Mouse (Mus musculus) telencephalon, adult 2 months (tissue): ENCODE measurements at regions not wholly inside any gene's neighbourhood (a gene's known extent, or its start where the extent isn't known, plus 50 kb on each side); places are given as distances from the start of the nearest gene placed in this dataset.
A peak's percentile ranks its signal among the peaks of the same experiment; 100 is the strongest.

ENCODE experiments used
- DNase-seq: peaks from one replicate; pipeline ENCODE4 v3.0.0-alpha.2; 2011; ENCODE audit warnings: low read depth, low spot score

- no peak for DNase-seq
Measured at GRCm38 (mm10) chr3:66646251-66646650, 334.9 kb upstream of the Rsrc1 start.

GRCm38 (mm10) chr3:66649271-66649670, 331.9 kb upstream of the Rsrc1 start:
- DNase-seq, result no peak

DNA sequence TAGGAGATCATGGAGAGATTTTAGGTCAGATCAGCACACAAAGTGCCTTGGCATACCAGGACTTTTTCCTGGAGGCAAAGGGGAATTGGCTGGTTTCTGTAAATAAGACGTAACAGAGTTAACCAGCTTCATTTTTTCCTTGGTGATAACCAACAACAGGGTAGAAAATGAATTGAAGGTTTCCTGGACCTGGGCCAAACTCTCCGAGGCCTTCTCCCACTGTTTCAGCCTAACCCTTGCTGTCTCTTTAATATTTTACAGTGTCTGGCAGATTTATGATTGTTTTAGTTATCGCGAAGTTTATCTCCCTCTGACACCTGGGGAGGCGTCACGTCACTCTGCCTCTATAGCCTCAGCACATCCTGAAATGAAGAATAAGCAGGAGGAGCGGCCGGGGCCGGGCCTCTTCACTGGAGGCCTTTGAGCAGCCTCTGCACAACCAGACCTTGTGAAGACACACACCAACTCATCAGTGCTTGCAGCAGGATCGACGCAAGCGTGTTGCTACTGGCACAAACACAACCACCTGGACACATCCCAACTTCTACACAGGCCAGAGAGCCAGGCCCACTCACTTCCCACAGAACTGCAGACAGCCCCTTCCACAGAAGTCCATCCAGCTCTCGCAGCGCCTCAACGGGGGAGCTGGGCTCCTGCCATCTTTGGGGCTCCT, 331.0 kb upstream of the Rsrc1 start:
- DNase-seq, result no peak

DNA sequence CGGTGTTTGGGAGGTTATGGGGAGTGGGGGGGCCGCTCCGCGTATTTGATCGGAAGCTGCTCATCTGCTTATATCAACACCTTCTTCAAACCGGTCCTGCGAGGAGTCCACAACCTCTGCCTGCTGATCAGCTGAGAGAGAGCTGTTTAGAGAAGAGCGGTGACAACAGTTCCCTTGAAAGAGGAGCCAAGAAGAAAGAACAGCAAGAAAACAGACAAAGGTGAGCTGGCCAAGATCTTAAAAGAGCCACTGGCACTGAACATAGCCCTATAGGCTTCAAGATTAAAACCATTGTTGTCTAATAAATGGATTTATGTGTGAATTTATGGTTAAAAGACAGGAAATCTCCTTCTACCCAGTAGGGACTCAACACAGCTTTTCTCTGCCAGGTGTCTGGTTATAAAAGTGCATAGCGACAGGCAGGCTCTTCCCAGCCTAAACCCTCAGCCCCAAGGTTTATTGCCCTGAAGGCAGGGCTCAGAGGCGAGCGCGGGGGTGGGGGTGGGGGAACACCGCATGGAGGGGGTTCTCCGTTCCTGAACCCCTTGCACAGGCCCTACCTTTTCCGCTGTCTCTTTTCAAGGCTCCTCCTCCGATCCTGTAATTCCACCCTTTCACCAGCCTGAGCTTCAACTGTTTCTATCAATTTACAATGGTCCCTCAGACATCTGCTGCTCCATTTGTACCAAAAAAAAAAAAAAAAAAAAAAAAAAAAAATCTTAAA, 330.3 kb upstream of the Rsrc1 start:
- no peak for DNase-seq

DNA sequence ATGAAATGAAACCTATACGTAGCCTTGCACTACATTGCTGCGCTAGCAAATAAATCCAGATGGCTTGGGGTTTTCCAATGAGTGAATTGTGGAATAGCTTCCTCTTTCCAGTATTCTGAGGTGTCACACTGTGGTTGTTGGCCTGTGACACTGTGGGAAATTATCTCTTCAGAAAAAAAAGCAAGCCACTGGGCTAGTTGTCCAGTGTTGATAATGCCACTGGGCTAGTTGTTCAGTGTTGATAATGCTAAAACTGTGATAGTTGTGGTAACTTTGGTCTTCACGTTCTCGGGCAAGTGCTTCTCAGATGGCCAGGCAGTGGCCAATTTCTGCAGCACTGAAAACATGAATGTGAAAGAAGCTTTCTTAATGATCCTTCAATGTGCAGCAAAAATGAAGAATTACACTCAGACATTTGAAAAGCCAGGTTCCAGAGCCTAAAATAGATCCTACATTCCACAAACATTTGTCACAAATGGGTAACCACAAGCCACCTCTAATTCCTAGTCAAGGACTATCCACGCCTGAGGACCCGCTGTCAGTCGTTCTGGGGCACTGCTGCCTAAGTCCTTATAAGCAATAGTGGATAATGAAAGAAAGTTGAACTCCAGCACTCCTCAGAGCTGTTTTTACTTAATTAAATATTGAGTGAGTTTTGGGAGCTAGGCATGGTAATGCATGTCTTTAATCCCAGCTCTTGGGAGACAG, 328.9 kb upstream of the Rsrc1 start:
- no peak for DNase-seq

GRCm38 (mm10) chr3:66653961-66654360, 327.2 kb upstream of the Rsrc1 start:
- no peak for DNase-seq

- no peak for DNase-seq
Measured at GRCm38 (mm10) chr3:66654860-66655259, 326.3 kb upstream of the Rsrc1 start.

- no peak for DNase-seq
Measured at GRCm38 (mm10) chr3:66656458-66656857, 324.7 kb upstream of the Rsrc1 start.

- no peak for DNase-seq
Measured at GRCm38 (mm10) chr3:66660555-66660954, 320.6 kb upstream of the Rsrc1 start.

DNA sequence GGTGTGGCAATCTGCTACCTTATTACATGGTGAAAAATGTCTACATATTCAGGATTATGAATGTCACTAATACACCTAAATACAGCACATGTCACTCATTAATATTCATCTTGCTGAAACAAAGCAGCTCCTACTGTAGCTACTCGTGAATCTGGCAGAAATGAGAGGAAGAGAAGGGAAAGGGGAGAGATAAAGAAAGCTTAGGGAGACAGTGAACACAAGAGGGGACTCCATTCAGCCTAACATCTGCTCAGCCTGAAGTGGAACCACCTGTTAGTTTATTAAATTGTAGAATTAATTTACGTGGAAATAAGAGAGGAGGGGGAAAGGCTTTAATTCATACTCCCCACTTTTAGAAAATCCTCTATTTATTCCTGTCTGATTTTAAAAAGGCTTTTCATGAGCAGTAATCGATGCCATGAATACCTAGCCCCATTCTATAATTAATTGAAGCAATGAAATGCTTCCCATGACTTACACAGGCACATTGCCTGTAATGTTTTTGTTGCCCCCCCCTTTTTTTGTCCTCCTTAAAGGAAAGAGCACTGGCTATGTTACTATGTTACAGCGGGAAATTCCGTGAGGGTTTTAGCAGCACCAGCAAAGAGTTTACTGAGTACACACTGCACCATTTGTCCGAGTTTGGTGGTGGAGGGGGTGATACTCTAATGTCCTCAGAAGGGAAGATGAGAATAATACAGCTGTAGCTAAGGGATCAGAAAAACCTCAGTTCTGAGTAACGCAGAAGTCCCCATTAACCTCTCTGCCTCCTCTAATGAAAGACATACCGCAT, 319.2 kb upstream of the Rsrc1 start:
- DNase-seq, result no peak

GRCm38 (mm10) chr3:66683589-66684286, 297.5 kb upstream of the Rsrc1 start:
- no peak for DNase-seq

GRCm38 (mm10) chr3:66684287-66684903, 296.8 kb upstream of the Rsrc1 start:
- no peak for DNase-seq

- no peak for DNase-seq
Measured at GRCm38 (mm10) chr3:66685136-66685535, 296.1 kb upstream of the Rsrc1 start.

- no peak for DNase-seq
Measured at GRCm38 (mm10) chr3:66687126-66687525, 294.1 kb upstream of the Rsrc1 start.

- no peak for DNase-seq
Measured at GRCm38 (mm10) chr3:66690906-66691522, 290.2 kb upstream of the Rsrc1 start.

GRCm38 (mm10) chr3:66695125-66695524, 286.1 kb upstream of the Rsrc1 start:
- DNase-seq, result no peak

DNA sequence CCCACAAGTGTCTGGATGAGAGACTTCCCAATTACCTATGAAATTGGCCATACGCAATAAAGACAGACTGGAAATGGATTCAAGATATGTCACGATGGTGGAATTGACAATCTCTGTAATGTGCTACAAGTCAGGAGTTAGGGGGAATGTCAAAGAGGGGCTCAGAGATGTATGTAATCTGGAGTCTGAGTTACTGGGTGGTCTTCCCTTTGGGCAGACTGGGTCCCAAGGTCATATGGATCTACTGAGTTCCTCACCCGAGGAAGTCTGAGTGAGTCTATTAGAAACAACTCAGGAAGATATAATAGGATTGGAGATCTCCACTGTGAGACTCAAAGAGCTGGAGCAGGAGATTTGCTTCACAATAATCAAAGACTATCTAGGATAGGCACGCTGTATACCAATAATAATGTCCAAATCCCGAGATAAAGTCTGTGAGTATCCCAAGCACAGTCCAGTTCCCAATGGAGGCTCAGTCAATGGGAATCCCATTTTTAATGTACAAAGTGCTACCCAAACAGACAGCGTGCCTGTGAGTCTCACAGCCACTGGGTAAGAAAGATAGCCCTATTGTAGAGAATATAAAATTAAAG, 285.4 kb upstream of the Rsrc1 start:
- DNase-seq, result no peak

- DNase-seq, result peak; percentile 59
Measured at GRCm38 (mm10) chr3:66698083-66698482, 283.1 kb upstream of the Rsrc1 start.

GRCm38 (mm10) chr3:66705766-66706165, 275.4 kb upstream of the Rsrc1 start:
- no peak for DNase-seq

GRCm38 (mm10) chr3:66735468-66735867, 245.7 kb upstream of the Rsrc1 start:
- DNase-seq, result no peak
